Mouse (Mus musculus): ENCODE measurements around the gene Camk1d. TPM values are rescaled to one million over a fixed set of nuclear protein-coding genes. Genes with fewer than 3 reads are reported as not detected.

Gene Camk1d
- polyA plus RNA-seq, 1 experiment, result 1.4 TPM

- no peak overlapping the region for H3K4me3 ChIP-seq (ENCODE audit: control insufficient read depth, low read depth, low read length)
- H3K36me3 ChIP-seq (ENCODE audit: control insufficient read depth, insufficient read depth, low read length), result no peaks in the 10 kb centered on the region
- TF ChIP-seq POLR2A (IDR thresholded peaks at IDR 0.05; ENCODE audit: control insufficient read depth, low read depth, low read length), result no peak
- TF ChIP-seq CTCF (IDR thresholded peaks at IDR 0.05; ENCODE audit: control insufficient read depth, insufficient read depth, insufficient replicate concordance, low read depth, low read length), result no peak
- H3K4me1 ChIP-seq (ENCODE audit: control insufficient read depth, insufficient read depth, low read length), result no peaks in the 10 kb centered on the region
- no peak overlapping the region for H3K27ac ChIP-seq (ENCODE audit: control insufficient read depth, insufficient read depth, low read depth, low read length)
- H3K27me3 ChIP-seq (ENCODE audit: control insufficient read depth, insufficient read depth, low read length), result no peaks in the 10 kb centered on the region
Measured at GRCm38 (mm10) chr2:5572314-5573006, 141.9 kb downstream of the Camk1d start.

GRCm38 (mm10) chr2:5566611-5567010 lies 147.7 kb downstream of the Camk1d start:
- Histone ChIP-seq H3K27me3 (ENCODE audit: control insufficient read depth, insufficient read depth, low read length) (no peaks in the 10 kb centered on the region), H3K4me1 (ENCODE audit: control insufficient read depth, insufficient read depth, low read length) (no peaks in the 10 kb centered on the region), H3K36me3 (ENCODE audit: control insufficient read depth, insufficient read depth, low read length) (no peaks in the 10 kb centered on the region), H3K4me3 (ENCODE audit: control insufficient read depth, low read depth, low read length) (no peak overlapping the region), H3K27ac (ENCODE audit: control insufficient read depth, insufficient read depth, low read depth, low read length) (no peak overlapping the region)
- TF ChIP-seq POLR2A (IDR thresholded peaks at IDR 0.05; ENCODE audit: control insufficient read depth, low read depth, low read length) (no peak), CTCF (IDR thresholded peaks at IDR 0.05; ENCODE audit: control insufficient read depth, insufficient read depth, insufficient replicate concordance, low read depth, low read length) (no peak)

- Histone ChIP-seq H3K27ac (ENCODE audit: control insufficient read depth, insufficient read depth, low read depth, low read length) (no peak overlapping the region), H3K4me3 (ENCODE audit: control insufficient read depth, low read depth, low read length) (no peak overlapping the region), H3K27me3 (ENCODE audit: control insufficient read depth, insufficient read depth, low read length) (no peaks in the 10 kb centered on the region), H3K4me1 (ENCODE audit: control insufficient read depth, insufficient read depth, low read length) (no peaks in the 10 kb centered on the region), H3K36me3 (ENCODE audit: control insufficient read depth, insufficient read depth, low read length) (no peaks in the 10 kb centered on the region)
- TF ChIP-seq POLR2A (IDR thresholded peaks at IDR 0.05; ENCODE audit: control insufficient read depth, low read depth, low read length), result no peak
- TF ChIP-seq CTCF (IDR thresholded peaks at IDR 0.05; ENCODE audit: control insufficient read depth, insufficient read depth, insufficient replicate concordance, low read depth, low read length), result no peak
Measured at GRCm38 (mm10) chr2:5563685-5564084, 150.6 kb downstream of the Camk1d start.

- H3K4me1 ChIP-seq (ENCODE audit: control insufficient read depth, insufficient read depth, low read length), result no peaks in the 10 kb centered on the region
- no peak overlapping the region for H3K27ac ChIP-seq (ENCODE audit: control insufficient read depth, insufficient read depth, low read depth, low read length)
- TF ChIP-seq POLR2A (IDR thresholded peaks at IDR 0.05; ENCODE audit: control insufficient read depth, low read depth, low read length) (no peak), CTCF (IDR thresholded peaks at IDR 0.05; ENCODE audit: control insufficient read depth, insufficient read depth, insufficient replicate concordance, low read depth, low read length) (no peak)
- H3K36me3 ChIP-seq (ENCODE audit: control insufficient read depth, insufficient read depth, low read length), result no peaks in the 10 kb centered on the region
- H3K4me3 ChIP-seq (ENCODE audit: control insufficient read depth, low read depth, low read length), result no peak overlapping the region
- no peaks in the 10 kb centered on the region for H3K27me3 ChIP-seq (ENCODE audit: control insufficient read depth, insufficient read depth, low read length)
Measured at GRCm38 (mm10) chr2:5561446-5561845, 152.9 kb downstream of the Camk1d start.

GRCm38 (mm10) chr2:5553264-5553663 lies 161.1 kb downstream of the Camk1d start:
- Histone ChIP-seq H3K4me3 (ENCODE audit: control insufficient read depth, low read depth, low read length) (no peak overlapping the region), H3K27me3 (ENCODE audit: control insufficient read depth, insufficient read depth, low read length) (no peaks in the 10 kb centered on the region), H3K4me1 (ENCODE audit: control insufficient read depth, insufficient read depth, low read length) (peaks cover 2% of the 10 kb centered on the region; the same call in 1 of the 2 replicates), H3K27ac (ENCODE audit: control insufficient read depth, insufficient read depth, low read depth, low read length) (no peak overlapping the region), H3K36me3 (ENCODE audit: control insufficient read depth, insufficient read depth, low read length) (no peaks in the 10 kb centered on the region)
- TF ChIP-seq CTCF (IDR thresholded peaks at IDR 0.05; ENCODE audit: control insufficient read depth, insufficient read depth, insufficient replicate concordance, low read depth, low read length), result no peak
- TF ChIP-seq POLR2A (IDR thresholded peaks at IDR 0.05; ENCODE audit: control insufficient read depth, low read depth, low read length), result no peak

GRCm38 (mm10) chr2:5551758-5552255 lies 162.5 kb downstream of the Camk1d start:
- Histone ChIP-seq H3K4me1 (ENCODE audit: control insufficient read depth, insufficient read depth, low read length) (peaks cover 2% of the 10 kb centered on the region; the same call in 1 of the 2 replicates), H3K4me3 (ENCODE audit: control insufficient read depth, low read depth, low read length) (no peak overlapping the region), H3K27me3 (ENCODE audit: control insufficient read depth, insufficient read depth, low read length) (no peaks in the 10 kb centered on the region), H3K27ac (ENCODE audit: control insufficient read depth, insufficient read depth, low read depth, low read length) (no peak overlapping the region), H3K36me3 (ENCODE audit: control insufficient read depth, insufficient read depth, low read length) (no peaks in the 10 kb centered on the region)
- no peak for TF ChIP-seq CTCF (IDR thresholded peaks at IDR 0.05; ENCODE audit: control insufficient read depth, insufficient read depth, insufficient replicate concordance, low read depth, low read length)
- no peak for TF ChIP-seq POLR2A (IDR thresholded peaks at IDR 0.05; ENCODE audit: control insufficient read depth, low read depth, low read length)

- H3K27ac ChIP-seq (ENCODE audit: control insufficient read depth, insufficient read depth, low read depth, low read length), result no peak overlapping the region
- H3K4me3 ChIP-seq (ENCODE audit: control insufficient read depth, low read depth, low read length), result no peak overlapping the region
- no peaks in the 10 kb centered on the region for H3K36me3 ChIP-seq (ENCODE audit: control insufficient read depth, insufficient read depth, low read length)
- no peak for TF ChIP-seq POLR2A (IDR thresholded peaks at IDR 0.05; ENCODE audit: control insufficient read depth, low read depth, low read length)
- TF ChIP-seq CTCF (IDR thresholded peaks at IDR 0.05; ENCODE audit: control insufficient read depth, insufficient read depth, insufficient replicate concordance, low read depth, low read length), result no peak
- peaks cover 2% of the 10 kb centered on the region; the same call in 1 of the 2 replicates for H3K4me1 ChIP-seq (ENCODE audit: control insufficient read depth, insufficient read depth, low read length)
- H3K27me3 ChIP-seq (ENCODE audit: control insufficient read depth, insufficient read depth, low read length), result no peaks in the 10 kb centered on the region
Measured at GRCm38 (mm10) chr2:5549334-5549733, 165.0 kb downstream of the Camk1d start.

Data from testis, adult 2 months (tissue).